Mouse (Mus musculus): Measurements from ENCODE around the gene Dnajc1. TPM values are rescaled to one million over a fixed set of nuclear protein-coding genes. Genes with fewer than 3 reads are reported as not detected.

Gene Dnajc1
- polyA plus RNA-seq, 1 experiment = 14.9 TPM

DNA sequence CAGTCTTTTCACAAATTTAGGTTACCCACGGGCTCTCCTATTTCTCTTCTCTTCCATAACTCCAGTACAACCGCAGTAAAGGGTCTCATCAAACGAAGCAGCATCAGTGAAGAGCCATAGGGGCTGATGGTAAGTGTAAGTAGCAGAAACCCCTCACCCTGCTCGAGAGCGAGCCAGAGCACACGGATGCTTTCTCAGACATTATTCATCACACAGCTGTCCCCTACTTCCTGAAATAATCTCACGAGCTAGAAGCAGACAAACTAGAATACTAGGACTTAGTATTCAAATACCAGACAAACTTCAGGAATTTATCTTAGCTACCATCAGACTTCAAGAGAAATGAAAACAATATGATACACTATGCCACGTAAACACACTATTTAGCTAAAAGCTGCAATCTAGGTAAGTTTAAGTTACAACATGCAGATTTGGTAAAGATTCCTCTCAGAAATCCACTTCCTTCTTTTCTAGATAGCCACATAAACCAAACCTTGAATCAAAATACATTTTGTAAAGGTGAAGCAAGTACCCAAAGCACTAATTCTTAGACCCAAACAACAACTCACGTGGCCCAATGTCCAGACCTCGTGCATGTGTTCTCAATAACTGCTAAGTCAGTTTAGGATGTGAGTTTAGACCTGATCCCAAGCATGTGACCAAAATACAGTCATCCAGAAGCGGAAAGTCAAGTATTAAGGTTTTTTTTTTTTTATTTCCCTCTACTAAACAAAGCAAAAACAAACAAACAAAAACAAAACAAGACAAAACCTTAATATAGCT, 20.0 kb downstream of the Dnajc1 start:
- Histone ChIP-seq H3K4me3 (ENCODE audit: insufficient read depth, low read length) (no peak overlapping the region), H3K27ac (ENCODE audit: insufficient read depth, low read length) (no peak overlapping the region), H3K4me1 (ENCODE audit: control insufficient read depth, insufficient read depth, low read length) (peaks cover 2% of the 10 kb centered on the region)
- no peak for TF ChIP-seq POLR2A (IDR thresholded peaks at IDR 0.05; ENCODE audit: extremely low read depth, insufficient read depth, low read length)
- no peak for TF ChIP-seq CTCF (IDR thresholded peaks at IDR 0.05; ENCODE audit: extremely low read depth, insufficient read depth, low read length)

- Histone ChIP-seq H3K4me3 (ENCODE audit: insufficient read depth, low read length) (no peak overlapping the region), H3K4me1 (ENCODE audit: control insufficient read depth, insufficient read depth, low read length) (peaks cover 2% of the 10 kb centered on the region), H3K27ac (ENCODE audit: insufficient read depth, low read length) (no peak overlapping the region)
- TF ChIP-seq POLR2A (IDR thresholded peaks at IDR 0.05; ENCODE audit: extremely low read depth, insufficient read depth, low read length) (no peak), CTCF (IDR thresholded peaks at IDR 0.05; ENCODE audit: extremely low read depth, insufficient read depth, low read length) (no peak)
Observed at GRCm38 (mm10) chr2:18370794-18371498, 21.7 kb downstream of the Dnajc1 start.

DNA sequence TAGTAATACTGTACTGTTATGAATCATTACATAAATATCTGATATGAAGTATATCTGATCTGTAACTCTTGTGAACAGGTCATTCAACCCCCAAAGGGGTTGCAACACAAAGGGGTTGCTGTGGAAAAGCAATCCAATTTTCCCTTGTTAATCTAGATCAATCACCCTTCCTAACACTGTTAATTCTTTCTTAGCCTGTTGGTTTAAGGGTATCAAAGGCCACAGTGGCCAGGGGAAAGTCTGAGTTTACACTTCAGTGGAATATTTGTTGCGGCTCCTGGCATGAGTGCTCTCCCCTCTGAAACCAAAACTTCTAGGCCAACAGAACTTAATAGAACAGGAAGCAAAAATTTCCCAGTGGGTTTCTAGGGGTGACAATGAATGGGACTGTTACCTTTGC, 28.2 kb downstream of the Dnajc1 start:
- no peak overlapping the region for H3K27ac ChIP-seq (ENCODE audit: insufficient read depth, low read length)
- TF ChIP-seq CTCF (IDR thresholded peaks at IDR 0.05; ENCODE audit: extremely low read depth, insufficient read depth, low read length) = no peak
- TF ChIP-seq POLR2A (IDR thresholded peaks at IDR 0.05; ENCODE audit: extremely low read depth, insufficient read depth, low read length) = no peak
- H3K4me3 ChIP-seq (ENCODE audit: insufficient read depth, low read length) = no peak overlapping the region
- H3K4me1 ChIP-seq (ENCODE audit: control insufficient read depth, insufficient read depth, low read length) = no peaks in the 10 kb centered on the region

DNA sequence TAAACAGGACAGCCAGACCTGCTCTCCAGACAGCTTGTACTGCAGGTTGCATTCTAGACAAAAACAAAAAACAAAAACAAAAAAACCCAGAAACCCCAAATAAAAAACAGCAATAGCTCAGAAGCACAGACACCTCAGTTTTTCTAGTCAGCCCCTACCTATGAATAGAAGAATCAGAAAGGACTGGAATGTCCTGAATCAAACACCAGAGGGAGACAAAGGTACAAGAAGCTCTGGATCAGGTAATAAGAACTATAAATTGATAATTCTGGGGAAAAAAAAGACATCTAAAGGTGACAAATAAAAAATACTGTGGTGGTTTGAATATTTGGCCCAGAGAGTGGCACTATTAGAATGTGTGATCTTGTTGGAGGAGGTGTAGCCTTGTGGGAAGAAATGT, 37.3 kb downstream of the Dnajc1 start:
- H3K27ac ChIP-seq (ENCODE audit: insufficient read depth, low read length) = no peak overlapping the region
- no peak overlapping the region for H3K4me3 ChIP-seq (ENCODE audit: insufficient read depth, low read length)
- no peaks in the 10 kb centered on the region for H3K4me1 ChIP-seq (ENCODE audit: control insufficient read depth, insufficient read depth, low read length)
- TF ChIP-seq CTCF (IDR thresholded peaks at IDR 0.05; ENCODE audit: extremely low read depth, insufficient read depth, low read length) (no peak), POLR2A (IDR thresholded peaks at IDR 0.05; ENCODE audit: extremely low read depth, insufficient read depth, low read length) (no peak)

GRCm38 (mm10) chr2:18352620-18353019, 40.0 kb downstream of the Dnajc1 start:
- TF ChIP-seq CTCF (IDR thresholded peaks at IDR 0.05; ENCODE audit: extremely low read depth, insufficient read depth, low read length) (peak; percentile 51; the same call in 1 of the 2 replicates), POLR2A (IDR thresholded peaks at IDR 0.05; ENCODE audit: extremely low read depth, insufficient read depth, low read length) (no peak)

GRCm38 (mm10) chr2:18343464-18343863, 49.2 kb downstream of the Dnajc1 start:
- no peaks in the 10 kb centered on the region for H3K4me1 ChIP-seq (ENCODE audit: control insufficient read depth, insufficient read depth, low read length)
- H3K27ac ChIP-seq (ENCODE audit: insufficient read depth, low read length) = no peak overlapping the region
- TF ChIP-seq POLR2A (IDR thresholded peaks at IDR 0.05; ENCODE audit: extremely low read depth, insufficient read depth, low read length) (no peak), CTCF (IDR thresholded peaks at IDR 0.05; ENCODE audit: extremely low read depth, insufficient read depth, low read length) (peak; percentile 26; the same call in 1 of the 2 replicates)
- no peak overlapping the region for H3K4me3 ChIP-seq (ENCODE audit: insufficient read depth, low read length)

More at GRCm38 (mm10) chr2:18352620-18353019, 40.0 kb downstream of the Dnajc1 start:
- no peak overlapping the region for H3K27ac ChIP-seq (ENCODE audit: insufficient read depth, low read length)
- no peaks in the 10 kb centered on the region for H3K4me1 ChIP-seq (ENCODE audit: control insufficient read depth, insufficient read depth, low read length)
- no peak overlapping the region for H3K4me3 ChIP-seq (ENCODE audit: insufficient read depth, low read length)

- Histone ChIP-seq H3K4me3 (ENCODE audit: insufficient read depth, low read length) (no peak overlapping the region), H3K27ac (ENCODE audit: insufficient read depth, low read length) (no peak overlapping the region), H3K4me1 (ENCODE audit: control insufficient read depth, insufficient read depth, low read length) (no peaks in the 10 kb centered on the region)
- TF ChIP-seq POLR2A (IDR thresholded peaks at IDR 0.05; ENCODE audit: extremely low read depth, insufficient read depth, low read length) (no peak), CTCF (IDR thresholded peaks at IDR 0.05; ENCODE audit: extremely low read depth, insufficient read depth, low read length) (no peak)
Observed at GRCm38 (mm10) chr2:18318671-18319070, 74.0 kb downstream of the Dnajc1 start.

DNA sequence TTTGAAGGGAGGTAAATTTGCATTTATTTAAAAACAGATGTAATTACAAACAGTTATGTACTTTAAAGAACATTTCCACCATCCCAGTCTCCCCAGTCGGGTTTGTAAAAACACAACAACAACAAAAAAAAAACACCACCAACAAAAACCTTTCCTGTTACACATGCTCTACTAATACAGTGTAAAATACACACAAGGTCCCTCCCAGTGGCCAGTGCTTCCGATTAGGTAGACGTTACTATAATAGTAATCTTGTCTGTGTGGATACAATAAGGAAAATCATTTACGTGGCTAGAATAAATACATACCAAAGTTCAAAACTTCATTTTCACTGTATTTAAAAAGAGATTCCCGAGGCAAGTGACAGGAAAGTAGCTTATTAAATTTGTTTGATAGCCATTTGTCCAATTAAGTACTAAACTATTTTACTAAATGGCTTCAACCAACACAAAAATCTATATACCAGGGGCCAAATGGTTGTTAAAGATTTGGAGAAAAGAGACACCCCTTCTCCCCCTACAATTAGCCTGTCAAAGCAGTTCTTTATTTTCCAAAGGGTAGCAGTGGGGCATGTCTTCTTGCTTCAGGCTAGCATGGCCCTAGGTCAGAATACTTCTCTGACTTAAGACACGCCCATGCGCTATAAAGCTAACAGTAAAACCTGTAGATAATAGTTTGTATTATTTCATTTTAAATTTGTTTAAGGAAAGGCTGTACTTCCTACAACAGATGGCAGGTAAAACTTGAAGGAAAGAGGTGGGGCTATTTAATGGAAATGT, 74.9 kb downstream of the Dnajc1 start:
- Histone ChIP-seq H3K27ac (ENCODE audit: insufficient read depth, low read length) (no peak overlapping the region), H3K4me1 (ENCODE audit: control insufficient read depth, insufficient read depth, low read length) (no peaks in the 10 kb centered on the region), H3K4me3 (ENCODE audit: insufficient read depth, low read length) (no peak overlapping the region)
- TF ChIP-seq CTCF (IDR thresholded peaks at IDR 0.05; ENCODE audit: extremely low read depth, insufficient read depth, low read length) = no peak

DNA sequence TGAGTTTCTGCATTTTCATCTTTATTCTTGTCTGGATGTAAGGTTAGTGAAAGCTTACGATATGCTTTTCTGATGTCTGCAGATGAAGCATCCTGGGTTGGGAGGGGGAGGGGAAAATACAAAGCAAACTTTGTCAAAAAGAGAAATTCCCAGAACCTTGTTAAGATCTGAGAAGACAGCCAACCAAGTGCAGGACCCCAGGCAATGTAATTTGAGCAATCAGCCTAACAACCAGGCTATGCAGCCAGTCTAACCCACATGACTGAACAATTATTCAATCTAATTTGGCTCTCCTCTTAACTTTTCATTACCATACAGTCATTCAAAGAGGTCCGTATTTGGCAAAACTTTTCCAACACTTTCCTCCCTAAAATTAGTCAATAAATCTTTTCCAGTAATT, 75.7 kb downstream of the Dnajc1 start:
- Histone ChIP-seq H3K4me3 (ENCODE audit: insufficient read depth, low read length) (no peak overlapping the region), H3K27ac (ENCODE audit: insufficient read depth, low read length) (no peak overlapping the region), H3K4me1 (ENCODE audit: control insufficient read depth, insufficient read depth, low read length) (no peaks in the 10 kb centered on the region)
- TF ChIP-seq POLR2A (IDR thresholded peaks at IDR 0.05; ENCODE audit: extremely low read depth, insufficient read depth, low read length) (no peak), CTCF (IDR thresholded peaks at IDR 0.05; ENCODE audit: extremely low read depth, insufficient read depth, low read length) (no peak)
